Mouse (Mus musculus): ENCODE data around the gene Nrp1.

Nrp1 gene

DNA sequence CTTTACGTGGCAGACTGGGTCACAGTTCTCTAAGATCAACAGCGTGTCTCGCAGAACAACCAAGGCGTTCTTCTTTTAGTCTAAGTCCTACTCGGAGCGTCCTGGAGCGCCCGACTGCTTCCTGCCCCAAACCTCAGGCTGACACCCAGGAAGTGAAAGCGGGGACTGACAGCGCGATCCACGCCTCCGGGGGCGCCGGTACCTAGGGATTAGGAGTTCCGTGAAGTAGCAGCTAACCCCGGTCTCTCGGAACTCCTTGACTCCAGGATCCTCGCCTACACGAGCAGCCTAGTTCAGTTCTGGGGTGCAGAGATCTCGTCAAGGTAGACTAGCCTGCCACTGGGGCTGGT, at the start of gene Nrp1:
Gene Nrp1 (plus strand): TSS at position 199 of the 350 bp plus-strand sequence.
- in situ Hi-C loops (cut with MboI, MseI) = loop anchor here (5.0 kb wide), 2 partner anchors 91 to 191 kb away; no protein-coding TSS in a partner anchor

DNA sequence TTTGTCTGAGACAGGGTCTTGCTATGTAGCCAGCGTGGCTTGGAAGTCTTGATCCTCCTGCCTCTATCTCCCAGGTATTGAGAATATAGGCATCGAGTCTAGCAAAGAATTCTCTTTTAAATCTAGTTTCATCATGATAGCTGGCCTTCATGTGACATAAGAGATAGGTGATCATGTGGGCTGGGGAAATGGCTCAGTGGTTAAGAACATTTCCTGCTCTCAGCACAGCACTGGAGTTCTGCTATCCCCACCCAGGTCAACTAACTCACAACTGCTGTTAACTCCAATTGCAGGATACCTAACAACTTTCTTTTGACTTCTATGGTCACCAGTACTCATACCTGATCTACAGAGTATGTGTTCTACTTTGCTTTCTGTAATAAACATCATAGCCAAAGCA, 37.6 kb upstream of the Nrp1 start:
- in situ Hi-C loops (cut with MboI, MseI) = no loop called here

GRCm38 (mm10) chr8:128327281-128327680, 31.1 kb upstream of the Nrp1 start:
- in situ Hi-C loops (cut with MboI, MseI) = no loop called here

- in situ Hi-C loops (cut with MboI, MseI) = no loop called here
Measured at GRCm38 (mm10) chr8:128327922-128328321, 30.5 kb upstream of the Nrp1 start.

GRCm38 (mm10) chr8:128329502-128329901, 28.9 kb upstream of the Nrp1 start:
- in situ Hi-C loops (cut with MboI, MseI) = no loop called here

- in situ Hi-C loops (cut with MboI, MseI) = no loop called here
Measured at GRCm38 (mm10) chr8:128335976-128336375, 22.4 kb upstream of the Nrp1 start.

GRCm38 (mm10) chr8:128338951-128339350, 19.5 kb upstream of the Nrp1 start:
- in situ Hi-C loops (cut with MboI, MseI) = no loop called here

DNA sequence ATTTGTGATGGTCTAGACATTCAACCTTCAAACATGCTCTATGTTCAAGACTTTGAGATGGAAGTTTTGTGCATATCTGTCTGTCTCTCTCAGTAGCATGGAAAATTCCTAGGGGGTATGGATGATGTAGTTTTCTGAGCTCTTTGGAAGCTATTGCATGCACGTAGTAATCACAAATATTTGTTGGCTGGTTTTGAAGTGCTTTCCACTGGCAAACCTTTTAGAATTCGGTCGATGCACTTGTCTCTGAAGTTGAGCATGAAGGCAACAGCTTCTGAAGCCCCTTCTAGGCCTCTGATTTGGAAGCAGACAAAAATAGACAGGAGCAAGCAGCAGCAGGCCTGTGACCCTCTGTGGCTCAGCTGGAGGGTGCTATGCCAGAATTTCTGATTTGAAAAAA, 18.9 kb upstream of the Nrp1 start:
- in situ Hi-C loops (cut with MboI, MseI) = no loop called here

GRCm38 (mm10) chr8:128350405-128350804, 8.0 kb upstream of the Nrp1 start:
- in situ Hi-C loops (cut with MboI, MseI) = no loop called here

- in situ Hi-C loops (cut with MboI, MseI) = no loop called here
Measured at GRCm38 (mm10) chr8:128351211-128351610, 7.2 kb upstream of the Nrp1 start.

GRCm38 (mm10) chr8:128352821-128353220, 5.6 kb upstream of the Nrp1 start:
- in situ Hi-C loops (cut with MboI, MseI) = no loop called here

DNA sequence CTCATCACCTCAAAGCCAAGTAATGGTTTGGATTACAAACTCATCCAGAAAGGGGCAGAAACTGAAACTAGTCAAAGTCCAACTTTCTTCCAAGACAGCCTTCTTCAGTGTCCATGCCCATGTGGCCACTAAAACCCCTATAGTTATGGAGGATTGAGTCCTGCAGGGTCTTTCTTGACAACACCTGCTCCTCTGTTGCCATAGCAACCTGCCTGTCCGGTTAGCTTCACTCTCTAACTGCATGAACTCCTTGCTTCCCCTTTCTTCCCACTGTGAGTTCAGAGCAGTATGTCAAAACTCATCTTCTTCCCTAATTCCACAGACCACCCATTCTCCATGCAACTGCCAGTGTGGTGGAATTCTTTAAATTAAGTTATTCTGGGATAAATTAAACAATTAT, 4.4 kb upstream of the Nrp1 start:
- in situ Hi-C loops (cut with MboI, MseI) = no loop called here

- in situ Hi-C loops (cut with MboI, MseI) = loop anchor here (5.0 kb wide), 2 partner anchors 88 to 188 kb away; no protein-coding TSS in a partner anchor
Measured at GRCm38 (mm10) chr8:128355091-128355490, 3.3 kb upstream of the Nrp1 start.

GRCm38 (mm10) chr8:128356170-128356569, 2.2 kb upstream of the Nrp1 start:
- in situ Hi-C loops (cut with MboI, MseI) = loop anchor here (5.0 kb wide), 2 partner anchors 89 to 189 kb away; no protein-coding TSS in a partner anchor

GRCm38 (mm10) chr8:128356796-128357539, 1.4 kb upstream of the Nrp1 start:
- in situ Hi-C loops (cut with MboI, MseI) = loop anchor here (5.0 kb wide), 2 partner anchors 90 to 190 kb away; no protein-coding TSS in a partner anchor

DNA sequence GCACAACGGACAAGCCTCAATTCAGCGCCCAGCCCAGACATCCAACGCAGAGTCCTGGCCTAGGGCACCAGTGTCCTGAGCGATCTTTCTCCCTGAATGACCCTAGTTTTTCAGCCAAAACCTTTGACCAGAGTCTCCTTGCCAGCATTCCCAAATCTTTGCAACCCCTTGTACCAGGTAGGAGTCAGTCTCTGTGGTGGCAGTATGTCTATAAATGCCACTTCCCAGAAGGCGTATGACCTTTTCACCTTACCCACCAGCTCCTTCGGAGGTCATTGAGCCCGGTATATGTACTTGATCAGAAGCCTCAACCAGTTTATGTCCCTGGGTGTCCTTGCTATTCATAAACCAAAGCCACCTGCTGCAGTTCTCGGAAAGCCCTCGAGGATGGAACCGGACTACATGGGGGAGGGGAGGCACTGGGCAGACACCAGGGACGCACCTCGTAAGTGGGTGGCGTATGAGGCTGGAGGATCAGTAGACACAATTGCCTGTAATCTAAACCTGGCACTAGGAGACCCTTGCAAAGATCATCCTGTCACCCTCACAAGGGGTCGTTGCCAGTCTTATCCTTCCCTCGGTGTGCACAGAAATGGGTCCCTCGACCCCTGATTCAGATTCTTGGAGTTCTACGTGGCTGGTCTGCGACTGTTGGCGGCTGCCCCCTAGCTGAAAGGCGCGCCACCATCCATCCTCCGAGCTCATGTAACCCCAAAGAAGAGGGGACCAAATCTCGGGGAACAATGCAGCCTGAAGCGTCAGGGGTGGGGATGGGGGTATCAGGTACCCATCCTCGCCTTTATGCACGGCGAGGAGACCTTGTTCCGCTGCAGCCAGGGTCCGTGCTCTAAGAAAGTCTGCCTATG, 631 bp upstream of the Nrp1 start:
- in situ Hi-C loops (cut with MboI, MseI) = loop anchor here (5.0 kb wide), 2 partner anchors 90 to 190 kb away; no protein-coding TSS in a partner anchor

DNA sequence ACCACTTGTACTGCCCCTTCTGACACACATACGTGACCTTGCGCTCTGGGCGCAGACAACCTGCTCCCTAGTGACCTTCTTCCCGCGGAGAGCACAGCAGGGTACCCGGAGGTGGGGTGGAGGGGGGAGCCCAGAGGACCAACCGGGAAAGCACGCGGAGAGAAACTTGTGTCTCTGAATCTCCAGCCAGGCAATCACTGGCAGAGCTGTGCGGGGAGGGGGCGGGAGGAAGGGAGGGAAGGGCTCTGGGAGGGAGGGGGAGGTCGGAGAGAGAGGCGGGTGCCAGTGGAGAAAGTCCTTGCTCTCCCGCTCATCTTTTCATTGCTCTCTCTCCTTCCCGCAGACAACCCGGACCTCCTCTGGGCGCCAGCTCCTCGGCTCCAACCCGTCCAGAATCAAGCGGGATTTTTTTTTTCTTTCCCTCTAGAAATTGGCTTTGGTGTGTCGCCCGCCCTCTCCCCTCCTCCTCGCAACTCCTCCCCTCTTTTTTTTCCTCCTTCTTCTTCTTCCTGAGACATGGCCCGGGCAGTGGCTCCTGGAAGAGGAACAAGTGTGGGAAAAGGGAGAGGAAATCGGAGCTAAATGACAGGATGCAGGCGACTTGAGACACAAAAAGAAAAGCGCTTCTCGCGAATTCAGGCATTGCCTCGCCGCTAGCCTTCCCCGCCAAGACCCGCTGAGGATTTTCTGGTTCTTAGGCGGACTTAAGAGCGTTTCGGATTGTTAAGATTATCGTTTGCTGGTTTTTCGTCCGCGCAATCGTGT, 534 bp downstream of the Nrp1 start:
- in situ Hi-C loops (cut with MboI, MseI) = loop anchor here (5.0 kb wide), 2 partner anchors 92 to 192 kb away; no protein-coding TSS in a partner anchor

GRCm38 (mm10) chr8:128359521-128360318, 1.3 kb downstream of the Nrp1 start:
- in situ Hi-C loops (cut with MboI, MseI) = loop anchor here (5.0 to 10.0 kb wide), 4 partner anchors 92 to 765 kb away; no protein-coding TSS in a partner anchor

GRCm38 (mm10) chr8:128361343-128361870, 3.0 kb downstream of the Nrp1 start:
- in situ Hi-C loops (cut with MboI, MseI) = loop anchor here (10.0 kb wide), 2 partner anchors 133 to 767 kb away; no protein-coding TSS in a partner anchor

DNA sequence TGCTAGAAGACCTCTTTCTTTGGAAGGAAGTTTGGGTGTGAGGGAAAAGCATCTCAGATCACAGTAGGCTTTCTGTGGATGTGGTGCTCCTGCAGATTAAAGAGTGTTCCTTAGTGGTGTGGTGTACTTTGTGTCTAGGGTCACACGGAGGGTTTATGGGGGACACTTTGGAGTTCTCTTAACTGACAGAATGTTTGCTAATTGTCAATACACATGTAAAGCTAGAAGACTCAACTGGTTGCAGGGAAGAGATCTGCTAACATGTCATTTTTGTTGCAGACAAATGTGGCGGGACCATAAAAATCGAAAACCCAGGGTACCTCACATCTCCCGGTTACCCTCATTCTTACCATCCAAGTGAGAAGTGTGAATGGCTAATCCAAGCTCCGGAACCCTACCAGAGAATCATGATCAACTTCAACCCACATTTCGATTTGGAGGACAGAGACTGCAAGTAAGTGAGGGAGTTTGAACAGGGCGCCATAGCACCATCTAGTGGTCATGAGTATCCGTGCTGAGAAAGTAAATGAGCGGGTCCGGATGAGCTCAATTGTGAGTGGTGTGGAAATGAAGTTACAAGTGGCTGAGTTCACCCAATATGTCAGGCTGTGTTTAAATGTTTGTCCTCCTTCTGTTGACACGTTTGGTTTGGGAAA, 4.7 kb downstream of the Nrp1 start:
- in situ Hi-C loops (cut with MboI, MseI) = loop anchor here (10.0 kb wide), 2 partner anchors 132 to 768 kb away; no protein-coding TSS in a partner anchor

Measured in T-helper 1 cell (primary cell).